Mouse (Mus musculus): ENCODE data around the gene Vmn1r52.

DNA sequence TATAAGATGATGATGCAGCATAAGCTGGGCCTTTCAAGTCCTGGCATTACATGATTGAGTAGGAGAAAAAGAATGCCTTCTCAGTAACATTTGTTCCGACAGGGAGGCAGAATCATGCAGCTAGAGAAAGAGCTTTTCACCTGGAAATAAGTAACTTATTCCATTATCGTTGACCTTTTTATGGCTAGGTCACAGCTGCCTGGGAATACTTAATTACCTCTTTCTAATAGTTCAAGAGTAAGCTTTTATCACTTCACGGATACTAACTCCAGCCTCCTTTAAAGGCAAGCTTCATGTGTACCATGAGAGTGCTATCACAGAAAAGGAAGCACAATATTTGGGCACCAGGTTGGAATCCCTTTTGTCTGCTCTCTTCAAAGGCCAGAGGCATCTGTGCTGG is 14.5 kb upstream of the Vmn1r52 start:
- TF ChIP-seq GATA1 (IDR thresholded peaks at IDR 0.05; ENCODE audit: borderline replicate concordance, low read length) = no peak
- TF ChIP-seq CTCF (IDR thresholded peaks at IDR 0.05; ENCODE audit: low read depth, low read length) = no peak
- TF ChIP-seq POLR2AphosphoS5 (IDR thresholded peaks at IDR 0.05; ENCODE audit: insufficient replicate concordance, low read depth, low read length) = no peak
- TF ChIP-seq TAL1 (conservative IDR thresholded peaks at IDR 0.05; ENCODE audit: low read depth, low read length) = no peak
- TF ChIP-seq GATA2 (IDR thresholded peaks at IDR 0.05; ENCODE audit: borderline replicate concordance, low read depth, low read length) = no peak
